Comparison of ENCODE assay signal across 8 mouse cellular contexts in the genomic region with DNA sequence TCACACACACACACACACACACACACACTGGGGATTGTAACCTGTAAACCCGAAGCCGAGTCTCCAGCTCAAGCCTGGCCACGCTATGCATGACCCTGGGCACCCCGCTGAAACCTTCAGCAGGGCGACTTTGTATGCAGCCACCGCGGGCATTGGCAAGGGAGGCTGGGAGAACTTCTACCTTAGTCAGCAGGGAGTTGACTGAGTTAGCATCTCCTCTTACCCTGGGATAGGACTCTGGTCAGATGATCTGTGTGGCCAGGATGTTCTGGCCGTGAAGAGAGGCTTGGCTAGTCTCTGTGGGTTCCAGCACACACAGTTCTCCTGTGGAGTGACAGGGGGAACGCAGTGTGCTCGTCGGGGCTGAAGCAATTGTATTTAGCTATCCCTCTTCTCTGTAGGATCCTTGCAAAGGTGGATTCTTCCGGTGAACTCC. TPM values are rescaled to one million over a fixed set of nuclear protein-coding genes. Genes with fewer than 3 reads are reported as not detected.
A peak's percentile ranks its signal among the peaks of the same experiment; 100 is the strongest.
DNase-seq lines count a peak whose midpoint lies in the region; ATAC-seq lines count a peak whose summit lies in the region.

No protein-coding gene starts in this region.

- no peak overlapping the region for H3K27ac ChIP-seq in forebrain, embryonic 16.5 days (ENCODE audit: low read length)
- no peak overlapping the region for H3K27ac ChIP-seq in hindbrain, embryonic 11.5 days (ENCODE audit: low read depth, low read length)
- H3K27ac ChIP-seq in limb, embryonic 12.5 days = 0 out of 2 replicates have a peak overlapping the region, but pooled peaks have one; percentile 59
- no peak overlapping the region for H3K27ac ChIP-seq in midbrain, embryonic 13.5 days

- ATAC-seq in forebrain, embryonic 16.5 days = peak; percentile 37; the same call in 1 of the 2 replicates
- ATAC-seq in hindbrain, embryonic 11.5 days (ENCODE audit: low FRiP score) = peak; percentile 58
- no peak for ATAC-seq in limb, embryonic 12.5 days (ENCODE audit: insufficient number of reproducible peaks, insufficient read depth, low FRiP score, low TSS enrichment, low read depth)
- ATAC-seq in midbrain, embryonic 13.5 days = peak; percentile 18; the same call in 1 of the 2 replicates

- no peaks in the 10 kb centered on the region for H3K27me3 ChIP-seq in forebrain, embryonic 16.5 days (replicated peaks; ENCODE audit: control insufficient read depth, insufficient read depth, low read length)
- H3K27me3 ChIP-seq in hindbrain, embryonic 11.5 days (ENCODE audit: control insufficient read depth, insufficient read depth, low read length) = peaks cover 2% of the 10 kb centered on the region; the same call in 1 of the 2 replicates
- H3K27me3 ChIP-seq in limb, embryonic 12.5 days = no peaks in the 10 kb centered on the region
- H3K27me3 ChIP-seq in midbrain, embryonic 13.5 days = peaks cover 13% of the 10 kb centered on the region

- no peak overlapping the region; the same call in 1 of the 2 replicates for H3K4me3 ChIP-seq in forebrain, embryonic 16.5 days (replicated peaks; ENCODE audit: low read length)
- peak overlapping the region; percentile 15 for H3K4me3 ChIP-seq in hindbrain, embryonic 11.5 days (ENCODE audit: low read depth, low read length)
- peak overlapping the region; percentile 25 for H3K4me3 ChIP-seq in limb, embryonic 12.5 days (replicated peaks)
- peak overlapping the region; percentile 20 for H3K4me3 ChIP-seq in midbrain, embryonic 13.5 days (replicated peaks)

- DNase-seq in cerebellum, adult 11-12 months = peak; percentile 22
- no peak for DNase-seq in cerebellum, postnatal 4 days (ENCODE audit: low spot score in 2 of 2)
- peak; percentile 5 for DNase-seq in cerebellum, adult 8-10 months
- DNase-seq in hindbrain, embryonic 11.5 days (ENCODE audit: low spot score) = peak; percentile 46
- DNase-seq in right cerebral cortex, adult 18-20 months = no peak

- 6% methylated on average over 12 of the region's 12 CpGs for WGBS in forebrain, embryonic 16.5 days
- 1% methylated on average over 12 of the region's 12 CpGs for WGBS in hindbrain, embryonic 11.5 days
- WGBS in limb, embryonic 12.5 days = 5% methylated on average over 12 of the region's 12 CpGs
- WGBS in midbrain, embryonic 13.5 days = 1% methylated on average over 12 of the region's 12 CpGs

- H3K4me1 ChIP-seq in forebrain, embryonic 16.5 days (replicated peaks; ENCODE audit: control insufficient read depth, insufficient read depth, low read length) = peaks cover 27% of the 10 kb centered on the region
- H3K4me1 ChIP-seq in hindbrain, embryonic 11.5 days (replicated peaks; ENCODE audit: control insufficient read depth, insufficient read depth, low read length) = peaks cover 11% of the 10 kb centered on the region
- H3K4me1 ChIP-seq in limb, embryonic 12.5 days (replicated peaks) = peaks cover 49% of the 10 kb centered on the region
- peaks cover 26% of the 10 kb centered on the region for H3K4me1 ChIP-seq in midbrain, embryonic 13.5 days (replicated peaks)

- H3K36me3 ChIP-seq in forebrain, embryonic 16.5 days (ENCODE audit: control insufficient read depth, insufficient read depth) = no peaks in the 10 kb centered on the region
- no peaks in the 10 kb centered on the region for H3K36me3 ChIP-seq in hindbrain, embryonic 11.5 days (ENCODE audit: control insufficient read depth, insufficient read depth, low read length)
- peaks cover 5% of the 10 kb centered on the region; the same call in 1 of the 2 replicates for H3K36me3 ChIP-seq in limb, embryonic 12.5 days
- H3K36me3 ChIP-seq in midbrain, embryonic 13.5 days = no peaks in the 10 kb centered on the region

- H3K9me3 ChIP-seq in forebrain, embryonic 16.5 days (ENCODE audit: control insufficient read depth, low read length) = no peaks in the 10 kb centered on the region
- no peaks in the 10 kb centered on the region for H3K9me3 ChIP-seq in hindbrain, embryonic 11.5 days (ENCODE audit: control insufficient read depth, low read length)
- H3K9me3 ChIP-seq in limb, embryonic 12.5 days = no peaks in the 10 kb centered on the region
- H3K9me3 ChIP-seq in midbrain, embryonic 13.5 days = no peaks in the 10 kb centered on the region

- peak overlapping the region; percentile 9 for H3K9ac ChIP-seq in forebrain, embryonic 16.5 days (replicated peaks; ENCODE audit: low read depth, low read length)
- no peak overlapping the region for H3K9ac ChIP-seq in hindbrain, embryonic 11.5 days (ENCODE audit: low read depth, low read length)
- peak overlapping the region; percentile 13; the same call in 1 of the 2 replicates for H3K9ac ChIP-seq in limb, embryonic 12.5 days (replicated peaks)
- peak overlapping the region; percentile 28 for H3K9ac ChIP-seq in midbrain, embryonic 13.5 days (replicated peaks)

- peak overlapping the region; percentile 38 for H3K4me2 ChIP-seq in forebrain, embryonic 16.5 days (ENCODE audit: low read length)
- H3K4me2 ChIP-seq in hindbrain, embryonic 11.5 days (replicated peaks; ENCODE audit: low read depth, low read length) = peak overlapping the region; percentile 47
- peak overlapping the region; percentile 52 for H3K4me2 ChIP-seq in limb, embryonic 12.5 days
- peak overlapping the region; percentile 52 for H3K4me2 ChIP-seq in midbrain, embryonic 13.5 days (replicated peaks)

RNA-seq across cellular contexts. Expression of a gene that starts 49.8 kb away (rescaled TPM):
- 44.7 and 51.7 TPM in 2 replicates for polyA plus RNA-seq in forebrain, embryonic 16.5 days (2015; fragmentation: Nextera tagmentation; extraction: Ambion mirVana)
- polyA plus RNA-seq in hindbrain, embryonic 11.5 days (2014; fragmentation: Nextera tagmentation; extraction: Ambion mirVana) = 34.7 and 37.6 TPM in 2 replicates
- polyA plus RNA-seq in limb, embryonic 12.5 days (2016; fragmentation: Nextera tagmentation; extraction: Ambion mirVana) = 49.2 TPM in 2 replicates
- 22.9 and 24.9 TPM in 2 replicates for polyA plus RNA-seq in midbrain, embryonic 13.5 days (2015; fragmentation: Nextera tagmentation; extraction: Ambion mirVana)

Comparison
In these comparisons a context has a peak if more than half of its experiments do, and no peak if none do; other contexts are left out.
1. DNase-seq: peak in cerebellum, adult 11-12 months (single experiment), cerebellum, adult 8-10 months (single experiment) and hindbrain, embryonic 11.5 days (single experiment); none in cerebellum, postnatal 4 days (0 of 2) and right cerebral cortex, adult 18-20 months (single experiment).
2. Peak in every context shown above with its lines, with median percentiles within 50 percentile points of each other: H3K4me2 ChIP-seq.